Mouse (Mus musculus) heart, postnatal 0 days (tissue): ENCODE measurements at regions not wholly inside any gene's neighbourhood (a gene's known extent, or its start where the extent isn't known, plus 50 kb on each side); places are given as distances from the start of the nearest gene placed in this dataset.

Experiments
- CTCF ChIP-seq: IDR thresholded peaks from 2 replicates; pipeline ENCODE4 v1.5.1; 2016; ENCODE audit warnings: antibody characterized with exemption, control low read depth, low read depth
- EP300 ChIP-seq: IDR thresholded peaks from 2 replicates; pipeline ENCODE4 v1.6.1; 2016; ENCODE audit warnings: antibody characterized with exemption, low read depth

GRCm38 (mm10) chr13:51975330-51975729 lies 128.9 kb downstream of the Gadd45g start:
- no peak for TF ChIP-seq EP300
- TF ChIP-seq CTCF = no peak
